Mouse (Mus musculus) bone marrow, adult 2 months (tissue): Measurements from ENCODE around the gene Cfap61.

Experiments
- CTCF ChIP-seq: fragments of 200-500 bp; IDR thresholded peaks from 2 replicates; pipeline ENCODE4 v1.5.1; 2011; ENCODE audit warnings: low read length, control low read depth; ENCODE audit not compliant: control insufficient read depth, insufficient read depth
- POLR2A ChIP-seq: fragments of 200-500 bp; IDR thresholded peaks from 2 replicates; pipeline ENCODE4 v1.6.1; 2011; ENCODE audit warnings: low read depth, mild to moderate bottlenecking, control low read depth, low read length, borderline replicate concordance; ENCODE audit not compliant: control insufficient read depth

GRCm38 (mm10) chr2:146231485-146231884 is 296.9 kb downstream of the Cfap61 start:
- TF ChIP-seq POLR2A (no peak), CTCF (no peak)
